Mouse (Mus musculus) bone marrow macrophage, adult 2 months (primary cell): ENCODE data around the gene Gm6899. TPM values are rescaled to one million over a fixed set of nuclear protein-coding genes. Genes with fewer than 3 reads are reported as not detected.

ENCODE experiments used
- H3K27ac ChIP-seq: 2 replicates; pipeline ENCODE4 v1.5.1; 2012; ENCODE audit warnings: low read depth, low read length; ENCODE audit not compliant: insufficient read depth
- H3K4me1 ChIP-seq: 2 replicates; pipeline ENCODE4 v1.6.1; 2012; ENCODE audit warnings: low read length; ENCODE audit not compliant: control insufficient read depth, insufficient read depth
- H3K4me3 ChIP-seq: 2 replicates; pipeline ENCODE4 v1.5.1; 2012; ENCODE audit warnings: mild to moderate bottlenecking, low read length, moderate library complexity; ENCODE audit not compliant: insufficient read depth
- CTCF ChIP-seq: IDR thresholded peaks from 2 replicates; pipeline ENCODE4 v1.5.1; 2012; ENCODE audit warnings: low read depth, mild to moderate bottlenecking, low read length, moderate library complexity
- POLR2A ChIP-seq: IDR thresholded peaks from 2 replicates; pipeline ENCODE4 v1.6.1; 2012; ENCODE audit warnings: mild to moderate bottlenecking, low read depth, low read length, borderline replicate concordance
- polyA plus RNA-seq: library from polyadenylated mRNA; stranded (reverse); fragments of >200 nt; gene quantifications from 2 replicates; pipeline ENCODE4 v1.2.4, GENCODE M21; 2012; ENCODE audit not compliant: missing spikeins, insufficient read depth, insufficient read length

Gm6899 gene
- polyA plus RNA-seq, 1 experiment = not detected

- peak overlapping the region; percentile 29 for H3K4me3 ChIP-seq
- peak overlapping the region; percentile 94 for H3K27ac ChIP-seq
- TF ChIP-seq CTCF (no peak), POLR2A (no peak)
- peaks cover 18% of the 10 kb centered on the region for H3K4me1 ChIP-seq
These were observed 47.3 kb downstream of the Gm6899 start for GRCm38 (mm10) chr11:26640314-26640785.

- TF ChIP-seq POLR2A (no peak), CTCF (no peak)
- H3K27ac ChIP-seq = no peak overlapping the region
- peaks cover 14% of the 10 kb centered on the region for H3K4me1 ChIP-seq
These were observed 49.1 kb downstream of the Gm6899 start for GRCm38 (mm10) chr11:26642141-26642540.

More at GRCm38 (mm10) chr11:26642141-26642540, 49.1 kb downstream of the Gm6899 start:
- H3K4me3 ChIP-seq = no peak overlapping the region

Other genes with a start within 250 kb of the Gm6899 start
- gene Fancl, start 207.1 kb upstream of the Gm6899 start, polyA plus RNA-seq = 10.1 and 13.3 TPM in 2 replicates
- 59.0 and 67.8 TPM in 2 replicates for gene Vrk2, start 758 bp downstream of the Gm6899 start, polyA plus RNA-seq